Mouse (Mus musculus): Measurements from ENCODE around the gene Zfp426. TPM values are rescaled to one million over a fixed set of nuclear protein-coding genes. Genes with fewer than 3 reads are reported as not detected.

Gene Zfp426
- total RNA-seq, 2 experiments from 2014 or later = 25.2 to 32.8 TPM

GRCm38 (mm10) chr9:20453647-20454046, 38.9 kb downstream of the Zfp426 start:
- DNase-seq = no peak

GRCm38 (mm10) chr9:20451493-20451892, 41.1 kb downstream of the Zfp426 start:
- no peak for DNase-seq

- DNase-seq = no peak
Measured at GRCm38 (mm10) chr9:20443183-20443783, 49.3 kb downstream of the Zfp426 start.

- DNase-seq = no peak
Measured at GRCm38 (mm10) chr9:20430004-20430403, 62.5 kb downstream of the Zfp426 start.

Other genes starting within 250 kb of the Zfp426 start
- not detected for gene Olfr39, start 210.4 kb downstream of the Zfp426 start, total RNA-seq (2021)
- not detected for gene Olfr873, start 194.2 kb downstream of the Zfp426 start, total RNA-seq (2021)
- not detected for gene Olfr18, start 156.7 kb downstream of the Zfp426 start, total RNA-seq (2021)
- 10 to 100 TPM in 1 of 2 experiments, 1 to 10 TPM in 1; 9.3 to 10.9 TPM for gene Zfp560, start 107.6 kb downstream of the Zfp426 start, total RNA-seq (2021)
- gene Zfp26, start 32.6 kb downstream of the Zfp426 start, total RNA-seq (2021) = 10 to 100 TPM; 24.2 to 28.6 TPM
- 10 to 100 TPM; 44.3 to 45.1 TPM for gene Zfp266, start 28.7 kb upstream of the Zfp426 start, total RNA-seq (2021)
- gene Zfp846, start 88.5 kb upstream of the Zfp426 start, total RNA-seq (2021) = 10 to 100 TPM; 23.9 to 24.8 TPM
- 100 to 1,000 TPM; 295 to 327 TPM for gene Ubl5, start 150.1 kb upstream of the Zfp426 start, total RNA-seq (2021)
- 10 to 100 TPM; 19.6 to 22.6 TPM for gene Fbxl12, start 152.0 kb upstream of the Zfp426 start, total RNA-seq (2021)
- 10 to 100 TPM; 35.1 to 35.4 TPM for gene Pin1, start 159.3 kb upstream of the Zfp426 start, total RNA-seq (2021)